In genomic region chr1:182210322-182210721, GRCm38 (mm10) we compare ENCODE assay signal across 27 mouse cellular contexts. TPM values are rescaled to one million over a fixed set of nuclear protein-coding genes. Genes with fewer than 3 reads are reported as not detected.
DNase-seq lines count a peak whose midpoint lies in the region; ATAC-seq lines count a peak whose summit lies in the region.
"Had no signal": no experiment of that assay in that cellular context is flagged by ENCODE, and none has a peak within 500 bp of the region (broad histone marks: within the 10 kb centered on the region; RNA-seq: fewer than 3 reads in every experiment).

No protein-coding gene starts in this region.

- no peaks in the 10 kb centered on the region for H3K4me1 ChIP-seq in midbrain, embryonic 14.5 days (ENCODE audit: control insufficient read depth, insufficient read depth, low read length)
- H3K4me1 ChIP-seq: embryonic facial prominence, embryonic 10.5 days; embryonic facial prominence, embryonic 12.5 days; forebrain, embryonic 13.5 days; forebrain, embryonic 15.5 days had no signal

- H3K4me3 ChIP-seq in midbrain, embryonic 14.5 days (replicated peaks; ENCODE audit: low read depth, low read length): no peak overlapping the region
- H3K4me3 ChIP-seq: embryonic facial prominence, embryonic 10.5 days; embryonic facial prominence, embryonic 12.5 days; forebrain, embryonic 13.5 days; forebrain, embryonic 15.5 days had no signal

- ATAC-seq in CD4-positive, CD25-positive, alpha-beta regulatory T cell, adult 4 months: no peak
- ATAC-seq in activated CD4-positive, CD25-positive, alpha-beta regulatory T cell, adult 4 months: peak; percentile 61
- ATAC-seq in midbrain, embryonic 14.5 days (ENCODE audit: low FRiP score, low TSS enrichment): no peak
- ATAC-seq: forebrain, embryonic 13.5 days; forebrain, embryonic 15.5 days; forebrain, postnatal 0 days; Patski had no signal

- H3K9ac ChIP-seq in midbrain, embryonic 14.5 days (replicated peaks; ENCODE audit: low read length): no peak overlapping the region
- H3K9ac ChIP-seq: embryonic facial prominence, embryonic 12.5 days; forebrain, embryonic 13.5 days; forebrain, embryonic 15.5 days; forebrain, postnatal 0 days had no signal

- no peak overlapping the region for H3K4me2 ChIP-seq in midbrain, embryonic 14.5 days (ENCODE audit: low read length)
- H3K4me2 ChIP-seq: embryonic facial prominence, embryonic 12.5 days; forebrain, embryonic 13.5 days; forebrain, embryonic 15.5 days had no signal

- no peaks in the 10 kb centered on the region for H3K9me3 ChIP-seq in midbrain, embryonic 14.5 days (ENCODE audit: control insufficient read depth, low read length)
- H3K9me3 ChIP-seq: embryonic facial prominence, embryonic 12.5 days; forebrain, embryonic 15.5 days; G1E had no signal

- DNase-seq in CD4-positive, CD25-positive, alpha-beta regulatory T cell, adult 2 months (ENCODE audit: low read depth, low spot score): peak; percentile 11
- peak; percentile 34 for DNase-seq in naive thymus-derived CD4-positive, alpha-beta T cell, adult 2 months (ENCODE audit: low read depth)
- DNase-seq in embryo, embryonic 10 days (ENCODE audit: low spot score): no peak
- DNase-seq in midbrain, embryonic 14.5 days: no peak
- DNase-seq: adrenal gland, adult 2 months; adrenal gland, postnatal 10 days; adrenal gland, postnatal 25 days; cerebellum, adult 11 months; cerebellum, adult 18-20 months; cerebellum, adult 8-10 months; cerebellum, adult 9-11 months; cerebellum, postnatal 14 days; cerebellum, postnatal 36 days; forebrain, postnatal 0 days had no signal

- H3K27ac ChIP-seq in midbrain, embryonic 14.5 days (replicated peaks; ENCODE audit: low read depth, low read length): no peak overlapping the region
- H3K27ac ChIP-seq: embryonic facial prominence, embryonic 10.5 days; embryonic facial prominence, embryonic 12.5 days; forebrain, embryonic 13.5 days; forebrain, embryonic 15.5 days had no signal

- 99% methylated on average over 2 of the region's 2 CpGs for WGBS in midbrain, embryonic 14.5 days

- H3K36me3 ChIP-seq in midbrain, embryonic 14.5 days (ENCODE audit: control insufficient read depth, insufficient read depth, low read length): no peaks in the 10 kb centered on the region
- H3K36me3 ChIP-seq: embryonic facial prominence, embryonic 10.5 days; embryonic facial prominence, embryonic 12.5 days; forebrain, embryonic 15.5 days; G1E had no signal

- no peaks in the 10 kb centered on the region for H3K27me3 ChIP-seq in midbrain, embryonic 14.5 days (ENCODE audit: control insufficient read depth, insufficient read depth, low read length)
- H3K27me3 ChIP-seq: CH12.LX; embryonic facial prominence, embryonic 12.5 days; forebrain, embryonic 13.5 days; forebrain, embryonic 15.5 days; Patski had no signal

RNA-seq across cellular contexts. Expression of gene Vmn1r1, which starts 46.0 kb away (rescaled TPM):
- under 1 TPM in 1 of 2 experiments, not detected in 1; 0.11 TPM for polyA plus RNA-seq in CD4-positive, CD25-positive, alpha-beta regulatory T cell, adult 4 months (2017; shearing (Covaris generic))
- polyA plus RNA-seq in activated CD4-positive, CD25-positive, alpha-beta regulatory T cell, adult 4 months (2017; shearing (Covaris generic)): not detected
- polyA plus RNA-seq in midbrain, embryonic 14.5 days (2014; fragmentation: Nextera tagmentation; extraction: Ambion mirVana): not detected in 2 replicates
- polyA plus RNA-seq: adrenal gland, adult 2 months; brain, embryonic 14.5 days; C2C12; embryonic facial prominence, embryonic 10.5 days; embryonic facial prominence, embryonic 12.5 days; embryonic facial prominence, embryonic 14.5 days; forebrain, embryonic 11.5 days; forebrain, embryonic 13.5 days; forebrain, embryonic 15.5 days; forebrain, postnatal 0 days; G1E; Patski had no signal

Comparison
In these comparisons a context has a peak if more than half of its experiments do, and no peak if none do; other contexts are left out.
1. DNase-seq: peak in CD4-positive, CD25-positive, alpha-beta regulatory T cell, adult 2 months (single experiment) and naive thymus-derived CD4-positive, alpha-beta T cell, adult 2 months (single experiment); none in embryo, embryonic 10 days (single experiment) and midbrain, embryonic 14.5 days (single experiment).